Mouse (Mus musculus) midbrain, embryonic 16.5 days (tissue): ENCODE measurements around the gene Clec2i. TPM values are rescaled to one million over a fixed set of nuclear protein-coding genes. Genes with fewer than 3 reads are reported as not detected.

ENCODE experiments used
- ATAC-seq: fragments of 200-750 bp; cut with Nextera tagmentation; 2 replicates; pipeline ENCODE4 v1.8.0; 2017; ENCODE audit warnings: moderate TSS enrichment
- H3K27ac ChIP-seq: fragments of 300-500 bp; sonication (generic); 2 replicates; pipeline ENCODE4 v1.5.1; 2014; ENCODE audit warnings: mild to moderate bottlenecking, low read length, mixed read lengths
- H3K27me3 ChIP-seq: fragments of 300-500 bp; sonication (generic); 2 replicates; pipeline ENCODE4 v1.6.1; 2014; ENCODE audit warnings: low read depth, low read length, mixed read lengths; ENCODE audit not compliant: control insufficient read depth, insufficient read depth
- H3K36me3 ChIP-seq: fragments of 300-500 bp; sonication (generic); 2 replicates; pipeline ENCODE4 v1.6.1; 2014; ENCODE audit warnings: mild to moderate bottlenecking, low read length, moderate library complexity, mixed read lengths; ENCODE audit not compliant: control insufficient read depth, insufficient read depth
- H3K4me1 ChIP-seq: fragments of 300-500 bp; sonication (generic); 2 replicates; pipeline ENCODE4 v1.6.1; 2014; ENCODE audit warnings: mild to moderate bottlenecking, low read length, mixed read lengths; ENCODE audit not compliant: control insufficient read depth, insufficient read depth
- H3K4me2 ChIP-seq: fragments of 300-500 bp; sonication (generic); 2 replicates; pipeline ENCODE4 v1.6.1; 2014; ENCODE audit warnings: mild to moderate bottlenecking, low read length, mixed read lengths
- H3K4me3 ChIP-seq: fragments of 300-500 bp; sonication (generic); 2 replicates; pipeline ENCODE4 v1.5.1; 2014; ENCODE audit warnings: low read depth, mild to moderate bottlenecking, low read length, moderate library complexity, mixed read lengths
- H3K9ac ChIP-seq: fragments of 300-500 bp; sonication (generic); 2 replicates; pipeline ENCODE4 v1.6.1; 2014; ENCODE audit warnings: low read depth, low read length, mixed read lengths
- H3K9me3 ChIP-seq: fragments of 300-500 bp; sonication (generic); replicated peaks from 2 replicates; pipeline ENCODE4 v1.6.1; 2014; ENCODE audit warnings: mild to moderate bottlenecking, low read length, mixed read lengths; ENCODE audit not compliant: control insufficient read depth, poor library complexity, severe bottlenecking
- WGBS: fragments of 180-500 bp; shearing (Covaris S2); extraction: QIAGEN DNeasy Blood & Tissue Kit; methylation state at CpG from one replicate; pipeline ENCODE4 v1.1.7; 2014; 5-methylcytosine and 5-hydroxymethylcytosine counted together
- polyA plus RNA-seq: library from polyadenylated mRNA; unstranded; fragments of >200 nt; fragmentation: Nextera tagmentation; extraction: Ambion mirVana; gene quantifications from 2 replicates; pipeline ENCODE4 v1.2.1, GENCODE M21; 2015

Gene Clec2i
- polyA plus RNA-seq, 1 experiment from 2014 or later, result not detected

DNA sequence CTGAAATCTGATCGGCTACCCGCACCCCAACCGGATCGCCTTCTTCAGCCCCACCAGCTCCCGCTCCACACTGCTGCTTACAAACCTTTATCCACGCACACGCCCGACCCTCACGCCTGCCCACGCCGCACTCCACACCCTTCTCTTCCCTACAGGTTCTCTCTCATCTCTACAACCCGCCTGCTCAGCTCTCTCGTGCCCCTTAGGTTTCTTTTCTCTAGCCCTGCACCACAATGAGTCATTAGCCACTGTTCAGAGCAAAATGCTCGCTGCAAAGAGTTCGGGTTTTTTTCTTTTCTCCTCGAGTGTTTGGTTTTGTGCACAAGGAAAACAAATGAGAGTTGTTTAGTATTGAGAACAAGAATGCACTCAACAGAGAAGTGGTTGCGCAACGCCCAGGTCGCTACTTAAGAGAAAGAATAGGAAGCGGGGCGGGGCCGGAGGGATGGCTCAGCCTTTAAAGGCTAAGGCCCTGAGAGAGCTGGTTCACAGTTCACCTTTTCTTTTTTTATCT lies 43.9 kb upstream of the Clec2i start:
- Histone ChIP-seq H3K9ac (peak overlapping the region; percentile 76), H3K36me3 (no peaks in the 10 kb centered on the region), H3K4me2 (peak overlapping the region; percentile 69), H3K4me1 (peaks cover 21% of the 10 kb centered on the region), H3K27ac (peak overlapping the region; percentile 87), H3K27me3 (no peaks in the 10 kb centered on the region), H3K4me3 (peak overlapping the region; percentile 89), H3K9me3 (no peaks in the 10 kb centered on the region)
- ATAC-seq, result peak; percentile 61
- under 1% methylated on average over 22 of the region's 22 CpGs for WGBS

- ATAC-seq, result no peak
- Histone ChIP-seq H3K36me3 (no peaks in the 10 kb centered on the region), H3K27ac (peak overlapping the region; percentile 23; the same call in 1 of the 2 replicates), H3K9ac (peak overlapping the region; percentile 76; the same call in 1 of the 2 replicates), H3K4me1 (peaks cover 21% of the 10 kb centered on the region), H3K4me2 (peak overlapping the region; percentile 69), H3K9me3 (no peaks in the 10 kb centered on the region), H3K4me3 (peak overlapping the region; percentile 89), H3K27me3 (no peaks in the 10 kb centered on the region)
- 26% methylated on average over 8 of the region's 8 CpGs for WGBS
Measured at GRCm38 (mm10) chr6:128844131-128844530, 43.3 kb upstream of the Clec2i start.

GRCm38 (mm10) chr6:128844586-128845080 lies 42.8 kb upstream of the Clec2i start:
- Histone ChIP-seq H3K4me2 (peak overlapping the region; percentile 69), H3K27me3 (no peaks in the 10 kb centered on the region), H3K9ac (peak overlapping the region; percentile 76; the same call in 1 of the 2 replicates), H3K27ac (peak overlapping the region; percentile 23; the same call in 1 of the 2 replicates), H3K4me1 (peaks cover 21% of the 10 kb centered on the region), H3K4me3 (no peak overlapping the region), H3K36me3 (no peaks in the 10 kb centered on the region), H3K9me3 (no peaks in the 10 kb centered on the region)
- no peak for ATAC-seq
- 73% methylated on average over 5 of the region's 5 CpGs for whole genome bisulfite sequencing

- no peaks in the 10 kb centered on the region for H3K36me3 ChIP-seq
- WGBS, result 24% methylated on average over 7 of the region's 7 CpGs
- no peaks in the 10 kb centered on the region for H3K9me3 ChIP-seq
- no peak overlapping the region for H3K9ac ChIP-seq
- H3K4me2 ChIP-seq, result 0 out of 2 replicates have a peak overlapping the region, but pooled peaks have one; percentile 7
- H3K27ac ChIP-seq, result no peak overlapping the region
- peaks cover 16% of the 10 kb centered on the region for H3K4me1 ChIP-seq
- H3K4me3 ChIP-seq, result no peak overlapping the region
- no peak for ATAC-seq
- no peaks in the 10 kb centered on the region for H3K27me3 ChIP-seq
Measured at GRCm38 (mm10) chr6:128845319-128845979, 41.9 kb upstream of the Clec2i start.

- H3K4me3 ChIP-seq, result no peak overlapping the region
- H3K4me2 ChIP-seq, result no peak overlapping the region
- no peak overlapping the region for H3K27ac ChIP-seq
- WGBS, result 73% methylated on average over 6 of the region's 9 CpGs
- no peak overlapping the region for H3K9ac ChIP-seq
- ATAC-seq, result no peak
- H3K4me1 ChIP-seq, result peaks cover 16% of the 10 kb centered on the region
- H3K27me3 ChIP-seq, result no peaks in the 10 kb centered on the region
- no peaks in the 10 kb centered on the region for H3K9me3 ChIP-seq
- H3K36me3 ChIP-seq, result no peaks in the 10 kb centered on the region
Measured at GRCm38 (mm10) chr6:128845998-128846542, 41.3 kb upstream of the Clec2i start.

- Histone ChIP-seq H3K9ac (no peak overlapping the region), H3K9me3 (no peaks in the 10 kb centered on the region), H3K4me2 (no peak overlapping the region), H3K36me3 (no peaks in the 10 kb centered on the region), H3K27me3 (no peaks in the 10 kb centered on the region), H3K27ac (no peak overlapping the region), H3K4me1 (peaks cover 9% of the 10 kb centered on the region), H3K4me3 (no peak overlapping the region)
- no peak for ATAC-seq
- WGBS, result 94% methylated on average over 4 of the region's 4 CpGs
Measured at GRCm38 (mm10) chr6:128847401-128847800, 40.0 kb upstream of the Clec2i start.

DNA sequence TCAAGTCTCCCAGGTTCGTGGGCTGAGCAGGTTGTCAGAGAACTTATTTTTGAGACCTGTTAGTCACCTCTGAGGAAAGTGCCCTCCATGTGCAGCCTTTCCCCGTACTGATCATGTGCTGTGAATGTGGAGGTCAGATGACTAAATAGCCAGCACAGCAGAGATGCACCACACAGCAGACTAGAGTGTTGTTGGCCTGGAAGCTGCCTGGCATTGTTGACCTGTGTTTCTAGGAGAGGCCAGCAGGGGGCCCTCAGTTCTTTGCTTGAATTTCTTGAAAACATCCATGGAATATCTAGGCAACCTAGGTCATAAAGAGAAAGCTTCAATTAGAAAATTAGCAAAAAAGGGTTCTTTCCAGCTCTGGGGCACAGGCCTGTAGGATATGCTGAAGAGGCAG lies 37.5 kb upstream of the Clec2i start:
- ATAC-seq, result no peak
- H3K27me3 ChIP-seq, result no peaks in the 10 kb centered on the region
- H3K36me3 ChIP-seq, result no peaks in the 10 kb centered on the region
- no peak overlapping the region for H3K27ac ChIP-seq
- 47% methylated on average over 2 of the region's 2 CpGs for WGBS
- H3K9ac ChIP-seq, result no peak overlapping the region
- H3K4me3 ChIP-seq, result no peak overlapping the region
- no peaks in the 10 kb centered on the region for H3K9me3 ChIP-seq
- H3K4me2 ChIP-seq, result no peak overlapping the region
- no peaks in the 10 kb centered on the region for H3K4me1 ChIP-seq

GRCm38 (mm10) chr6:128850671-128851070 lies 36.7 kb upstream of the Clec2i start:
- ATAC-seq, result no peak
- H3K27ac ChIP-seq, result no peak overlapping the region
- H3K4me1 ChIP-seq, result no peaks in the 10 kb centered on the region
- H3K27me3 ChIP-seq, result no peaks in the 10 kb centered on the region
- no peak overlapping the region for H3K9ac ChIP-seq
- no peaks in the 10 kb centered on the region for H3K36me3 ChIP-seq
- 83% methylated on average over 2 of the region's 2 CpGs for WGBS
- no peaks in the 10 kb centered on the region for H3K9me3 ChIP-seq
- H3K4me2 ChIP-seq, result no peak overlapping the region
- no peak overlapping the region for H3K4me3 ChIP-seq

DNA sequence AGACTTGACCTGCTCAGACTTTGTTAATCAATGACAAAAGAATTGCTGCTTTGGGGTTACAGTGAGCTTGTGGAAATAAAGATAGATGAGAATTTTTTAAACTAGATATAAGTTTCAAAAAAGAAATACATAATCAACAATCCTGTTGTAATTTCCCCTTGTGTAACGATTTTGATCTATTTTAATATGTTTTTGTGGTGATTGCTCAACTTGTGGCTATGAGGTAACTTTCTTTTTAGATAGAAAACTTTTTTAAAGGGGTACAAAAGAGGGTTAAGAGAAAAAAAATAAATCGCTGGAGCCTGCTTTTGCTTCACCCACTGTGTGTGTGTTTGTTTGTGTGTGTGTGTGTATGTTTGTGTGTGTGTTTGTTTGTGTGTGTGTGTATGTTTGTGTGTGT lies 36.2 kb upstream of the Clec2i start:
- no peaks in the 10 kb centered on the region for H3K9me3 ChIP-seq
- H3K27ac ChIP-seq, result no peak overlapping the region
- ATAC-seq, result no peak
- H3K27me3 ChIP-seq, result no peaks in the 10 kb centered on the region
- H3K36me3 ChIP-seq, result no peaks in the 10 kb centered on the region
- WGBS, result 87% methylated on average over 2 of the region's 2 CpGs
- H3K4me2 ChIP-seq, result no peak overlapping the region
- no peak overlapping the region for H3K4me3 ChIP-seq
- H3K4me1 ChIP-seq, result no peaks in the 10 kb centered on the region
- no peak overlapping the region for H3K9ac ChIP-seq
